Mouse (Mus musculus) adrenal gland, adult 2 months (tissue): Measurements from ENCODE around the gene Gpsm2. TPM values are rescaled to one million over a fixed set of nuclear protein-coding genes. Genes with fewer than 3 reads are reported as not detected.
"Not testable (repeated sequence)": the region's sequence is repeated elsewhere in the genome, so short reads cannot be mapped to it uniquely, and the experiment has no call there.

Experiments used
- DNase-seq: peaks from one replicate; pipeline ENCODE4 v3.0.0; 2021
- polyA plus RNA-seq: library from polyadenylated mRNA; depleted of rRNA; stranded (reverse); fragments of >200 nt; gene quantifications from 2 replicates; pipeline ENCODE4 v1.2.3, GENCODE M21; 2012
- total RNA-seq, 2 experiments: library from RNA; stranded (reverse); gene quantifications; 2 replicates each; pipeline ENCODE4 v1.2.3; 2021

Gpsm2 gene
- total and polyA plus RNA-seq, 3 experiments = 0.58 to 2.9 (median 1.7) TPM

GRCm38 (mm10) chr3:108727344-108727743 lies 5.2 kb upstream of the Gpsm2 start:
- DNase-seq = no peak

- no peak for DNase-seq
Measured at GRCm38 (mm10) chr3:108726413-108726812, 4.3 kb upstream of the Gpsm2 start.

- DNase-seq = peak; percentile 64
Measured at GRCm38 (mm10) chr3:108721076-108721991, 775 bp downstream of the Gpsm2 start.

GRCm38 (mm10) chr3:108719761-108720160 lies 2.3 kb downstream of the Gpsm2 start:
- DNase-seq = no peak

- no peak for DNase-seq
Measured at GRCm38 (mm10) chr3:108719357-108719756, 2.8 kb downstream of the Gpsm2 start.

- no peak for DNase-seq
Measured at GRCm38 (mm10) chr3:108717896-108718502, 4.1 kb downstream of the Gpsm2 start.

- DNase-seq = no peak
Measured at GRCm38 (mm10) chr3:108714837-108715236, 7.3 kb downstream of the Gpsm2 start.

- no peak for DNase-seq
Measured at GRCm38 (mm10) chr3:108713065-108713675, 8.9 kb downstream of the Gpsm2 start.

GRCm38 (mm10) chr3:108711296-108711695 lies 10.8 kb downstream of the Gpsm2 start:
- no peak for DNase-seq

GRCm38 (mm10) chr3:108702789-108703188 lies 19.3 kb downstream of the Gpsm2 start:
- no peak for DNase-seq

GRCm38 (mm10) chr3:108701256-108701655 lies 20.9 kb downstream of the Gpsm2 start:
- no peak for DNase-seq

GRCm38 (mm10) chr3:108699786-108700185 lies 22.3 kb downstream of the Gpsm2 start:
- DNase-seq = no peak

- no peak for DNase-seq
Measured at GRCm38 (mm10) chr3:108698662-108699061, 23.4 kb downstream of the Gpsm2 start.

GRCm38 (mm10) chr3:108694321-108694720 lies 27.8 kb downstream of the Gpsm2 start:
- DNase-seq = no peak

- peak; percentile 15 for DNase-seq
Measured at GRCm38 (mm10) chr3:108689979-108690378, 32.1 kb downstream of the Gpsm2 start.

- DNase-seq = no peak
Measured at GRCm38 (mm10) chr3:108689446-108689845, 32.7 kb downstream of the Gpsm2 start.

- DNase-seq = no peak
Measured at GRCm38 (mm10) chr3:108689015-108689441, 33.1 kb downstream of the Gpsm2 start.

GRCm38 (mm10) chr3:108685701-108686100 lies 36.4 kb downstream of the Gpsm2 start:
- no peak for DNase-seq

- DNase-seq = not testable (repeated sequence)
Measured at GRCm38 (mm10) chr3:108683597-108683996, 38.5 kb downstream of the Gpsm2 start.

- DNase-seq = no peak
Measured at GRCm38 (mm10) chr3:108681004-108681403, 41.1 kb downstream of the Gpsm2 start.

- DNase-seq = peak; percentile 11
Measured at GRCm38 (mm10) chr3:108676616-108677015, 45.5 kb downstream of the Gpsm2 start.

- no peak for DNase-seq
Measured at GRCm38 (mm10) chr3:108660941-108661340, 61.2 kb downstream of the Gpsm2 start.

GRCm38 (mm10) chr3:108658612-108659011 lies 63.5 kb downstream of the Gpsm2 start:
- DNase-seq = no peak
